Mouse (Mus musculus): ENCODE measurements at regions not wholly inside any gene's neighbourhood (a gene's known extent, or its start where the extent isn't known, plus 50 kb on each side); places are given as distances from the start of the nearest gene placed in this dataset.

GRCm38 (mm10) chr1:64215646-64216045 lies 93.6 kb upstream of the Klf7 start:
- no peaks in the 10 kb centered on the region for H3K36me3 ChIP-seq (ENCODE audit: control insufficient read depth, insufficient read depth, low read length)

GRCm38 (mm10) chr1:64209131-64209530 lies 87.0 kb upstream of the Klf7 start:
- ATAC-seq (ENCODE audit: low FRiP score, low TSS enrichment): no peak
- no peak overlapping the region for H3K27ac ChIP-seq (ENCODE audit: low read depth, low read length)
- no peaks in the 10 kb centered on the region for H3K27me3 ChIP-seq (ENCODE audit: control insufficient read depth, insufficient read depth, low read length)
- no peaks in the 10 kb centered on the region for H3K4me1 ChIP-seq (ENCODE audit: control insufficient read depth, insufficient read depth, low read length)
- H3K9ac ChIP-seq (ENCODE audit: low read depth, low read length): no peak overlapping the region
- no peak overlapping the region for H3K4me2 ChIP-seq (replicated peaks; ENCODE audit: low read depth, low read length)
- H3K4me3 ChIP-seq (ENCODE audit: low read length): no peak overlapping the region
- no peaks in the 10 kb centered on the region for H3K36me3 ChIP-seq (ENCODE audit: control insufficient read depth, insufficient read depth, low read length)
- WGBS: 88% methylated on average over 1 of the region's 1 CpGs
- no peaks in the 10 kb centered on the region for H3K9me3 ChIP-seq (ENCODE audit: control insufficient read depth, low read length)

More at GRCm38 (mm10) chr1:64215646-64216045, 93.6 kb upstream of the Klf7 start:
- WGBS: 62% methylated on average over 4 of the region's 4 CpGs
- Histone ChIP-seq H3K4me1 (ENCODE audit: control insufficient read depth, insufficient read depth, low read length) (no peaks in the 10 kb centered on the region; the same call in 1 of the 2 replicates), H3K27ac (ENCODE audit: low read depth, low read length) (no peak overlapping the region), H3K27me3 (ENCODE audit: control insufficient read depth, insufficient read depth, low read length) (no peaks in the 10 kb centered on the region), H3K9ac (ENCODE audit: low read depth, low read length) (no peak overlapping the region), H3K9me3 (ENCODE audit: control insufficient read depth, low read length) (no peaks in the 10 kb centered on the region), H3K4me3 (ENCODE audit: low read length) (no peak overlapping the region), H3K4me2 (replicated peaks; ENCODE audit: low read depth, low read length) (no peak overlapping the region)
- ATAC-seq (ENCODE audit: low FRiP score, low TSS enrichment): no peak

DNA sequence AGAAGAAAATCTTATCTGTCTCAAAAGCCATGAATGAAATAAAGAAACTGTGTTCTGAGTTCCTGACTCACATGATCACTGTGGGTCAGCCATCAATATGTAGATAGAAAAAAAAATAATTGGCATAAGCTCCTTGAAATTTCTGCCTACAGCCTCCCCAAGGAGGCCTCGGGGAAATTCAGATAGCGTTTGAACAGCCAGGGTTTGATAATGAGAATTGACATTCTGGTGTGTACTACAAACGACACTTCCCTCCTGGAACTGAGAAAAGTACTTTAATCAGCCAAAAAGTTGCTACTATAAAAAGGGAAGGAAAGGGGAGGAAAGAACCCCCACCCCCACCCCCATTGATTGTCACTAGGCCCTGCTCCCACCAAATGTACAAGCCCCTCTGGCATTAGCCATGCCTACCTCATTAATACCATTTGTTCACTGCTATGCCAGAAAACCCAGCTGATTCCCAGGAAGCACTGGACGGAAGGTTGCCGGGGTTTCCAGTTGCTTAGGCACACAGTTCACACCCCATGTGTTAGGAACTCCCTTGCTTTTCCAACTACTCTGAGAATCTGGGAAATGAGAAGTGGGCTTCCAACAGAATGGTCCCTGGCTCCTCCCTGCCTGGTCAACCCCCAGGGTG lies 78.4 kb upstream of the Klf7 start:
- no peak overlapping the region for H3K4me2 ChIP-seq (replicated peaks; ENCODE audit: low read depth, low read length)
- no peak overlapping the region for H3K4me3 ChIP-seq (ENCODE audit: low read length)
- no peaks in the 10 kb centered on the region for H3K36me3 ChIP-seq (ENCODE audit: control insufficient read depth, insufficient read depth, low read length)
- H3K9me3 ChIP-seq (ENCODE audit: control insufficient read depth, low read length): no peaks in the 10 kb centered on the region
- ATAC-seq (ENCODE audit: low FRiP score, low TSS enrichment): no peak
- H3K27ac ChIP-seq (ENCODE audit: low read depth, low read length): no peak overlapping the region
- H3K9ac ChIP-seq (ENCODE audit: low read depth, low read length): no peak overlapping the region
- no peaks in the 10 kb centered on the region for H3K27me3 ChIP-seq (ENCODE audit: control insufficient read depth, insufficient read depth, low read length)
- WGBS: 34% methylated on average over 5 of the region's 5 CpGs
- no peaks in the 10 kb centered on the region for H3K4me1 ChIP-seq (ENCODE audit: control insufficient read depth, insufficient read depth, low read length)

DNA sequence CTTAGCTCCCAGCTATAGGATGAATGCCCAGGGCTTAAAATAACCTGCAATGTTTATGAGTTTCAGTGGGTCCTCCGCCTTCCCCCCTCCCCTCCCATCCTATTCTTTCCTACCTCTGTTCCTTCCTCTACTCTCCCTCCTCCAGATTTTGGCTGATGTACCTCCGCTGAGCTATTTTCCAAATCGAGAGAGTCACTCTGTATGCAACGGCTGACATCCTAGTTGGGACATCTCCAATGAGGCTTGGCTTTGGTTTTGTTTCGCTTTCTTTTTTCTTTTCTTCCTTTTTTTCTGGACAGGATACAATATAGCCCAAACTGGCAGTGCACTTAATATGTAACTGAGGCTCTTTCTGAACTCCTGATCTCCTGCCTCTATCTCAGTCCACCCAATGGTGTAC lies 76.7 kb upstream of the Klf7 start:
- 87% methylated on average over 5 of the region's 5 CpGs for WGBS
- Histone ChIP-seq H3K27ac (ENCODE audit: low read depth, low read length) (no peak overlapping the region), H3K27me3 (ENCODE audit: control insufficient read depth, insufficient read depth, low read length) (no peaks in the 10 kb centered on the region), H3K36me3 (ENCODE audit: control insufficient read depth, insufficient read depth, low read length) (no peaks in the 10 kb centered on the region), H3K9me3 (ENCODE audit: control insufficient read depth, low read length) (no peaks in the 10 kb centered on the region), H3K4me2 (replicated peaks; ENCODE audit: low read depth, low read length) (no peak overlapping the region), H3K9ac (ENCODE audit: low read depth, low read length) (no peak overlapping the region), H3K4me3 (ENCODE audit: low read length) (no peak overlapping the region), H3K4me1 (ENCODE audit: control insufficient read depth, insufficient read depth, low read length) (no peaks in the 10 kb centered on the region)
- no peak for ATAC-seq (ENCODE audit: low FRiP score, low TSS enrichment)

DNA sequence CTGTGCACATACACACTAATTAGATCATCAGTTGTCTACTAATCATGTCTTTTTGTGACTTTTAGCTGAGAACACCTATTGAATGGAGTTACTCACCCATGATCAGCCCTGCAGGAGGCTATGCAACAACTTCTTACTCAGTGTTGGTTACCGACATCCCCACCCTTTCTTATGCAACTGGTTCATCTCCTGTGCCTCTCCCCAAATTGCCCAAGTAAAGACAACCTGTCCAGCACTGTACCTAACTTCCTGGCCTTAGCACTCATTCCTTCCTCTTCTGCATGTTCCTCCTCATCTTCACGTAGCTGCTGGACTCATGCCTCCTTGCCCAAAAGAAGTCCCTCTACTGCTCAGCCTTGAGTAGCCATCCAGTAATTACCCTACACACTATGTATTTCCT lies 76.2 kb upstream of the Klf7 start:
- Histone ChIP-seq H3K27me3 (ENCODE audit: control insufficient read depth, insufficient read depth, low read length) (no peaks in the 10 kb centered on the region), H3K9ac (ENCODE audit: low read depth, low read length) (no peak overlapping the region), H3K4me3 (ENCODE audit: low read length) (no peak overlapping the region), H3K36me3 (ENCODE audit: control insufficient read depth, insufficient read depth, low read length) (no peaks in the 10 kb centered on the region), H3K4me2 (replicated peaks; ENCODE audit: low read depth, low read length) (no peak overlapping the region), H3K27ac (ENCODE audit: low read depth, low read length) (no peak overlapping the region), H3K9me3 (ENCODE audit: control insufficient read depth, low read length) (no peaks in the 10 kb centered on the region), H3K4me1 (ENCODE audit: control insufficient read depth, insufficient read depth, low read length) (0 out of 2 replicates have a peak, but pooled peaks cover 3% of the 10 kb centered on the region)
- ATAC-seq (ENCODE audit: low FRiP score, low TSS enrichment): no peak
- WGBS: 91% methylated on average over 2 of the region's 2 CpGs

- H3K27me3 ChIP-seq (ENCODE audit: control insufficient read depth, insufficient read depth, low read length): no peaks in the 10 kb centered on the region
- H3K4me2 ChIP-seq (replicated peaks; ENCODE audit: low read depth, low read length): no peak overlapping the region
- no peaks in the 10 kb centered on the region for H3K9me3 ChIP-seq (ENCODE audit: control insufficient read depth, low read length)
- ATAC-seq (ENCODE audit: low FRiP score, low TSS enrichment): no peak
- H3K4me1 ChIP-seq (ENCODE audit: control insufficient read depth, insufficient read depth, low read length): peaks cover 9% of the 10 kb centered on the region; the same call in 1 of the 2 replicates
- no peak overlapping the region for H3K27ac ChIP-seq (ENCODE audit: low read depth, low read length)
- H3K9ac ChIP-seq (ENCODE audit: low read depth, low read length): no peak overlapping the region
- H3K4me3 ChIP-seq (ENCODE audit: low read length): no peak overlapping the region
- H3K36me3 ChIP-seq (ENCODE audit: control insufficient read depth, insufficient read depth, low read length): no peaks in the 10 kb centered on the region
- 39% methylated on average over 4 of the region's 4 CpGs for WGBS
These were observed 73.9 kb upstream of the Klf7 start for GRCm38 (mm10) chr1:64195970-64196491.

DNA sequence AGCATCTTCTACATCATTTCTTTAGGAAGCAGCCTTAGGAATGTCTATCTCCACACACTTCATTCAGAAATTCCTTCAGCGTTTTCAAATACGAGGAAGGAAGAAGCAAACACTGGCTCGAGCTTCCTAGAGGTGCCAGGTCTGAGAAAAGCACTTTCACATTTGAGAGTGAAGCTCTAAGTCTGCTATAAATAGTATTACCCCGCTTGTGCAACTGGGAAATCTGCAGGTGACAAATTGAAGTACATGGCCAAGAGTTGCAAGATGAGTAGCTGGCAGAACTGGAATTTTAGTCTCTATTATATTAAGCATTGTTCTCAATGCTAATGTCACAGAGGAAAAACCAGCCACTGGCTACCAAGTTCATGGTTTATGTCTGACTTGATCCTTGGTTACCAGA lies 73.2 kb upstream of the Klf7 start:
- no peak overlapping the region for H3K9ac ChIP-seq (ENCODE audit: low read depth, low read length)
- no peak overlapping the region for H3K4me3 ChIP-seq (ENCODE audit: low read length)
- ATAC-seq (ENCODE audit: low FRiP score, low TSS enrichment): no peak
- no peak overlapping the region for H3K27ac ChIP-seq (ENCODE audit: low read depth, low read length)
- H3K36me3 ChIP-seq (ENCODE audit: control insufficient read depth, insufficient read depth, low read length): no peaks in the 10 kb centered on the region
- H3K9me3 ChIP-seq (ENCODE audit: control insufficient read depth, low read length): no peaks in the 10 kb centered on the region
- peaks cover 9% of the 10 kb centered on the region; the same call in 1 of the 2 replicates for H3K4me1 ChIP-seq (ENCODE audit: control insufficient read depth, insufficient read depth, low read length)
- 76% methylated on average over 4 of the region's 4 CpGs for WGBS
- no peaks in the 10 kb centered on the region for H3K27me3 ChIP-seq (ENCODE audit: control insufficient read depth, insufficient read depth, low read length)
- H3K4me2 ChIP-seq (replicated peaks; ENCODE audit: low read depth, low read length): no peak overlapping the region

GRCm38 (mm10) chr1:64193150-64193838 lies 71.2 kb upstream of the Klf7 start:
- Histone ChIP-seq H3K4me2 (replicated peaks; ENCODE audit: low read depth, low read length) (no peak overlapping the region), H3K4me3 (ENCODE audit: low read length) (no peak overlapping the region), H3K9ac (ENCODE audit: low read depth, low read length) (no peak overlapping the region), H3K4me1 (ENCODE audit: control insufficient read depth, insufficient read depth, low read length) (peaks cover 14% of the 10 kb centered on the region; the same call in 1 of the 2 replicates), H3K9me3 (ENCODE audit: control insufficient read depth, low read length) (no peaks in the 10 kb centered on the region), H3K36me3 (ENCODE audit: control insufficient read depth, insufficient read depth, low read length) (no peaks in the 10 kb centered on the region), H3K27me3 (ENCODE audit: control insufficient read depth, insufficient read depth, low read length) (no peaks in the 10 kb centered on the region), H3K27ac (ENCODE audit: low read depth, low read length) (no peak overlapping the region)
- peak; percentile 39; the same call in 1 of the 2 replicates for ATAC-seq (ENCODE audit: low FRiP score, low TSS enrichment)
- WGBS: 33% methylated on average over 13 of the region's 13 CpGs

DNA sequence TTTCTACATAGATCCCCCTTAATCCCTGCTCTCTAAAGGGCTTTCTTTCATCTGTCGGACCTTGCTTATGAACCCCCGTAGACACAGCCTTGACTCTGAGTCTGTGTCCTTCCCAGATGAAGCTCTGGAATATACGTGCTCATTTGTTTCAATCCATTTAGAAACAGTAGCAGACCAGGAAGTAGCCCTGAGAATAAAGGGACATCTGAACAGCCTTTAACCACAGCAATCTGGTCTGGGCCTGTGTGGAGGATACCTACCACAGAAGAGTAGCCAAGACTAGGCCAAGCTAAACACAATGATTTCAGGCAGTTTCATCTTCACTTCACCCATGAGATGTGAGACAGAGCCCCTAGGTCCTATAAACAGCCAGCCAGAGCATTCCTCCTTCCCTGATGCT lies 70.7 kb upstream of the Klf7 start:
- no peaks in the 10 kb centered on the region for H3K36me3 ChIP-seq (ENCODE audit: control insufficient read depth, insufficient read depth, low read length)
- no peak overlapping the region for H3K27ac ChIP-seq (ENCODE audit: low read depth, low read length)
- 80% methylated on average over 3 of the region's 3 CpGs for WGBS
- H3K4me2 ChIP-seq (replicated peaks; ENCODE audit: low read depth, low read length): no peak overlapping the region
- H3K27me3 ChIP-seq (ENCODE audit: control insufficient read depth, insufficient read depth, low read length): no peaks in the 10 kb centered on the region
- no peak for ATAC-seq (ENCODE audit: low FRiP score, low TSS enrichment)
- no peak overlapping the region for H3K9ac ChIP-seq (ENCODE audit: low read depth, low read length)
- no peaks in the 10 kb centered on the region for H3K9me3 ChIP-seq (ENCODE audit: control insufficient read depth, low read length)
- H3K4me1 ChIP-seq (ENCODE audit: control insufficient read depth, insufficient read depth, low read length): peaks cover 14% of the 10 kb centered on the region; the same call in 1 of the 2 replicates
- no peak overlapping the region for H3K4me3 ChIP-seq (ENCODE audit: low read length)
